Mouse (Mus musculus): ENCODE measurements around the gene Gm13272. TPM values are rescaled to one million over a fixed set of nuclear protein-coding genes. Genes with fewer than 3 reads are reported as not detected.

The Gm13272 gene
- not detected in 2 replicates for polyA plus RNA-seq (2012; ENCODE audit: low replicate concordance)

DNA sequence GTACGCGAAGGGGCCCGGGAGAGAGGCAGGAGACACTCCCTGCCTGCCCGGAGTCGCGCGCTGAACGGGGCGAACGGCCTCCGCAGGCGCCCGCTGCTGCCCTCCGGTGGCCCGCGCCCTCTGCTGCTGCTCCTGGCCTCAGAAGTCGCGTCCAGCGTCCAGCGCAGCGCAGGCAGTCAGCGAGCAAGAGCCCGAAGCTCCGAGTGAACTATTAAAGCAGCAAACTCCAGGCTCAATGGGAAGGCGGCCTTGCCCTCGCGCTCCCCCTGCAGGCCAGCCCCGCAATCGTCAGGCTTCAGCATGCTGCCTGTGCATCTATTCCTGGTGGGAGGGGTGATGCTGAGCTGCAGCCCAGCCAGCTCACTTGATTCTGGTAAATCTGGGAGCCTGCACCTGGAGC lies at the start of gene Gm13272:
Gene Gm13272, plus strand, starts transcription at position 301 of the 400 bp plus-strand sequence.

GRCm38 (mm10) chr4:88754818-88755340 lies 24.8 kb upstream of the Gm13272 start, which contains the start of gene Gm13271:
Gm13271 (plus strand) TSS chr4:88754868.

GRCm38 (mm10) chr4:88759610-88760268 lies 19.9 kb upstream of the Gm13272 start, which contains the start of gene Gm13283:
Gm13283 (plus strand) TSS chr4:88760119.

DNA sequence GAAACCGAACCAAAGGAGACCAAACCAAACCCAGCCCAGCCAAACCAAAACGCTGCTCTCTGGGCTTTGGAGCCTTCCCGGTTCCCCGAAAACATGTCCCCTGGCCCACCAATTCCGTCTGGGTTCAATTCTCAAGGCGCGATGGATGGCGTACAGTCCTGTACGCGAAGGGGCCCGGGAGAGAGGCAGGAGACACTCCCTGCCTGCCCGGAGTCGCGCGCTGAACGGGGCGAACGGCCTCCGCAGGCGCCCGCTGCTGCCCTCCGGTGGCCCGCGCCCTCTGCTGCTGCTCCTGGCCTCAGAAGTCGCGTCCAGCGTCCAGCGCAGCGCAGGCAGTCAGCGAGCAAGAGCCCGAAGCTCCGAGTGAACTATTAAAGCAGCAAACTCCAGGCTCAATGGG lies 6.1 kb upstream of the Gm13272 start, which contains the start of gene Gm13290:
Gene Gm13290, plus strand, starts transcription at position 301 of the 400 bp plus-strand sequence.

DNA sequence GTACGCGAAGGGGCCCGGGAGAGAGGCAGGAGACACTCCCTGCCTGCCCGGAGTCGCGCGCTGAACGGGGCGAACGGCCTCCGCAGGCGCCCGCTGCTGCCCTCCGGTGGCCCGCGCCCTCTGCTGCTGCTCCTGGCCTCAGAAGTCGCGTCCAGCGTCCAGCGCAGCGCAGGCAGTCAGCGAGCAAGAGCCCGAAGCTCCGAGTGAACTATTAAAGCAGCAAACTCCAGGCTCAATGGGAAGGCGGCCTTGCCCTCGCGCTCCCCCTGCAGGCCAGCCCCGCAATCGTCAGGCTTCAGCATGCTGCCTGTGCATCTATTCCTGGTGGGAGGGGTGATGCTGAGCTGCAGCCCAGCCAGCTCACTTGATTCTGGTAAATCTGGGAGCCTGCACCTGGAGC lies 3.0 kb upstream of the Gm13272 start, which contains the start of gene Gm13289:
Gene Gm13289, plus strand, starts transcription at position 301 of the 400 bp plus-strand sequence.

GRCm38 (mm10) chr4:88781831-88782230 lies 2.2 kb downstream of the Gm13272 start, which contains the start of gene Ifnz:
Ifnz (plus strand) TSS chr4:88782131.

DNA sequence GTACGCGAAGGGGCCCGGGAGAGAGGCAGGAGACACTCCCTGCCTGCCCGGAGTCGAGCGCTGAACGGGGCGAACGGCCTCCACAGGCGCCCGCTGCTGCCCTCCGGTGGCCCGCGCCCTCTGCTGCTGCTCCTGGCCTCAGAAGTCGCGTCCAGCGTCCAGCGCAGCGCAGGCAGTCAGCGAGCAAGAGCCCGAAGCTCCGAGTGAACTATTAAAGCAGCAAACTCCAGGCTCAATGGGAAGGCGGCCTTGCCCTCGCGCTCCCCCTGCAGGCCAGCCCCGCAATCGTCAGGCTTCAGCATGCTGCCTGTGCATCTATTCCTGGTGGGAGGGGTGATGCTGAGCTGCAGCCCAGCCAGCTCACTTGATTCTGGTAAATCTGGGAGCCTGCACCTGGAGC lies 5.8 kb downstream of the Gm13272 start, which contains the start of gene Gm13276:
Gene Gm13276, plus strand, starts transcription at position 301 of the 400 bp plus-strand sequence.

DNA sequence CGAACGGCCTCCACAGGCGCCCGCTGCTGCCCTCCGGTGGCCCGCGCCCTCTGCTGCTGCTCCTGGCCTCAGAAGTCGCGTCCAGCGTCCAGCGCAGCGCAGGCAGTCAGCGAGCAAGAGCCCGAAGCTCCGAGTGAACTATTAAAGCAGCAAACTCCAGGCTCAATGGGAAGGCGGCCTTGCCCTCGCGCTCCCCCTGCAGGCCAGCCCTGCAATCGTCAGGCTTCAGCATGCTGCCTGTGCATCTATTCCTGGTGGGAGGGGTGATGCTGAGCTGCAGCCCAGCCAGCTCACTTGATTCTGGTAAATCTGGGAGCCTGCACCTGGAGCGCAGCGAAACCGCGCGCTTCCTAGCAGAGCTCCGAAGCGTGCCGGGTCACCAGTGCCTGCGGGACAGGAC lies 8.8 kb downstream of the Gm13272 start, which contains the start of gene Gm13277:
Gene Gm13277, plus strand, starts transcription at position 231 of the 400 bp plus-strand sequence.

GRCm38 (mm10) chr4:88791250-88791649 lies 11.6 kb downstream of the Gm13272 start, which contains the start of gene Gm13278:
Gm13278 (plus strand) TSS chr4:88791550.

DNA sequence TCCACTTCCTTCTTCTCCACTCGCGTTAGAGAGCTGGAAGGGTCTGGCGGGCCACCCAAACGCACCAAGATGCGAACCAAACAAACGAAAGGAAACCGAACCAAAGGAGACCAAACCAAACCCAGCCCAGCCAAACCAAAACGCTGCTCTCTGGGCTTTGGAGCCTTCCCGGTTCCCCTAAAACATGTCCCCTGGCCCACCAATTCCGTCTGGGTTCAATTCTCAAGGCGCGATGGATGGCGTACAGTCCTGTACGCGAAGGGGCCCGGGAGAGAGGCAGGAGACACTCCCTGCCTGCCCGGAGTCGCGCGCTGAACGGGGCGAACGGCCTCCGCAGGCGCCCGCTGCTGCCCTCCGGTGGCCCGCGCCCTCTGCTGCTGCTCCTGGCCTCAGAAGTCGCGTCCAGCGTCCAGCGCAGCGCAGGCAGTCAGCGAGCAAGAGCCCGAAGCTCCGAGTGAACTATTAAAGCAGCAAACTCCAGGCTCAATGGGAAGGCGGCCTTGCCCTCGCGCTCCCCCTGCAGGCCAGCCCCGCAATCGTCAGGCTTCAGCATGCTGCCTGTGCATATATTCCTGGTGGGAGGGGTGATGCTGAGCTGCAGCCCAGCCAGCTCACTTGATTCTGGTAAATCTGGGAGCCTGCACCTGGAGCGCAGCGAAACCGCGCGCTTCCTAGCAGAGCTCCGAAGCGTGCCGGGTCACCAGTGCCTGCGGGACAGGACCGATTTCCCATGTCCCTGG lies 14.5 kb downstream of the Gm13272 start, which contains the start of gene Gm13275:
Gene Gm13275, plus strand, starts transcription at position 552 of the 740 bp plus-strand sequence.

DNA sequence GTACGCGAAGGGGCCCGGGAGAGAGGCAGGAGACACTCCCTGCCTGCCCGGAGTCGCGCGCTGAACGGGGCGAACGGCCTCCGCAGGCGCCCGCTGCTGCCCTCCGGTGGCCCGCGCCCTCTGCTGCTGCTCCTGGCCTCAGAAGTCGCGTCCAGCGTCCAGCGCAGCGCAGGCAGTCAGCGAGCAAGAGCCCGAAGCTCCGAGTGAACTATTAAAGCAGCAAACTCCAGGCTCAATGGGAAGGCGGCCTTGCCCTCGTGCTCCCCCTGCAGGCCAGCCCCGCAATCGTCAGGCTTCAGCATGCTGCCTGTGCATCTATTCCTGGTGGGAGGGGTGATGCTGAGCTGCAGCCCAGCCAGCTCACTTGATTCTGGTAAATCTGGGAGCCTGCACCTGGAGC lies 17.4 kb downstream of the Gm13272 start, which contains the start of gene Gm13279:
Gene Gm13279, plus strand, starts transcription at position 301 of the 400 bp plus-strand sequence.

DNA sequence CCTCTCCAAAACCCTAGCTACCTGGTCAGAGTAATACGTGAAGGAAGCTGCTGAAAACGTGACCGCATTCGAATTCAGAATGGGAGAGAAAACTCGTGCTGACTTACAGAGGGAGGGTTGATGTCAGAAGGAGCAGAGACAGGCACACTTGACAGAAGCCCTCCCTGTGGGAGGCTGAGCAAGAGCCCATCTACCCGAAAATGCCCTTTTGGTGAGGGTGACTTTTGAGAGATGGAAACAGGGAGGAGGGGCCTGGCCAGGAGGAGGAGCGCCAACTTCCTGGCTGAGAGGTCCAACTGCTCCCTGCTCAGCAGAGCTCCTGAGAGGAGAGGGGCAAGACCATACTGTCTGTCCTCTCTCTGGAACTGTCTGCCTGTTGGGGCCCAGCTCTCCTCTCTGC lies 19.7 kb downstream of the Gm13272 start, which contains the start of gene Gm13285:
Gene Gm13285, plus strand, starts transcription at position 301 of the 400 bp plus-strand sequence.

DNA sequence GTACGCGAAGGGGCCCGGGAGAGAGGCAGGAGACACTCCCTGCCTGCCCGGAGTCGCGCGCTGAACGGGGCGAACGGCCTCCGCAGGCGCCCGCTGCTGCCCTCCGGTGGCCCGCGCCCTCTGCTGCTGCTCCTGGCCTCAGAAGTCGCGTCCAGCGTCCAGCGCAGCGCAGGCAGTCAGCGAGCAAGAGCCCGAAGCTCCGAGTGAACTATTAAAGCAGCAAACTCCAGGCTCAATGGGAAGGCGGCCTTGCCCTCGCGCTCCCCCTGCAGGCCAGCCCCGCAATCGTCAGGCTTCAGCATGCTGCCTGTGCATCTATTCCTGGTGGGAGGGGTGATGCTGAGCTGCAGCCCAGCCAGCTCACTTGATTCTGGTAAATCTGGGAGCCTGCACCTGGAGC lies 23.3 kb downstream of the Gm13272 start, which contains the start of gene Gm13287:
Gene Gm13287, plus strand, starts transcription at position 301 of the 400 bp plus-strand sequence.

DNA sequence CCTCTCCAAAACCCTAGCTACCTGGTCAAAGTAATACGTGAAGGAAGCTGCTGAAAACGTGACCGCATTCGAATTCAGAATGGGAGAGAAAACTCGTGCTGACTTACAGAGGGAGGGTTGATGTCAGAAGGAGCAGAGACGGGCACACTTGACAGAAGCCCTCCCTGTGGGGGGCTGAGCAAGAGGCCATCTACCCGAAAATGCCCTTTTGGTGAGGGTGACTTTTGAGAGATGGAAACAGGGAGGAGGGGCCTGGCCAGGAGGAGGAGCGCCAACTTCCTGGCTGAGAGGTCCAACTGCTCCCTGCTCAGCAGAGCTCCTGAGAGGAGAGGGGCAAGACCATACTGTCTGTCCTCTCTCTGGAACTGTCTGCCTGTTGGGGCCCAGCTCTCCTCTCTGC lies 25.6 kb downstream of the Gm13272 start, which contains the start of gene Gm13288:
Gene Gm13288, plus strand, starts transcription at position 301 of the 400 bp plus-strand sequence.

DNA sequence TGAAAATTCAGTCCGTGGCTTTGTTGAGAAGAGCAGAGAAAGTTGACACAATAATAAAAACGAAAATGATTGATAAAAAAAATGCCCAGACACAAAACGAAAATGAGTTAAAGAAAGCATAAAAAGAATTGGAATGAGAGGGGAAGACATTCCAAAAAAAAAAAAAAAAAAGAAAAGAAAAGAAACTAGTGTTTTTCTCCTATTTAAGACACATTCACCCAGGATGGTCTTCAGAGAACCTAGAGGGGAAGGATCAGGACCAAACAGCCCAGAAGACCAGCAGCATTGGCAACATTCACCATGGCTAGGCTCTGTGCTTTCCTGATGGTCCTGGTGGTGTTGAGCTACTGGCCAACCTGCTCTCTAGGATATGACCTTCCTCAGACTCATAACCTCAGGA lies 36.3 kb downstream of the Gm13272 start, which contains the start of gene Ifna7:
Gene Ifna7, plus strand, starts transcription at position 301 of the 400 bp plus-strand sequence.

GRCm38 (mm10) chr4:88819659-88820058 lies 40.0 kb downstream of the Gm13272 start, which contains the start of gene Ifna11:
Ifna11 (plus strand) TSS chr4:88819959.

GRCm38 (mm10) chr4:88827116-88827515 lies 47.5 kb downstream of the Gm13272 start, which contains the start of gene Ifna6:
Ifna6 (plus strand) TSS chr4:88827416.

Other genes with a start within 250 kb of the Gm13272 start
- gene Ifna15, start 221.6 kb upstream of the Gm13272 start, polyA plus RNA-seq (2012; ENCODE audit: low replicate concordance), result not detected in 2 replicates
- gene Ifna14, start 208.1 kb upstream of the Gm13272 start, polyA plus RNA-seq (2012; ENCODE audit: low replicate concordance), result not detected in 2 replicates
- gene Ifna9, start 187.5 kb upstream of the Gm13272 start, polyA plus RNA-seq (2012; ENCODE audit: low replicate concordance), result not detected in 2 replicates
- gene Ifna12, start 176.5 kb upstream of the Gm13272 start, polyA plus RNA-seq (2012; ENCODE audit: low replicate concordance), result not detected in 2 replicates
- not detected in 2 replicates for gene C87499, start 145.4 kb upstream of the Gm13272 start, polyA plus RNA-seq (2012; ENCODE audit: low replicate concordance)
- not detected in 2 replicates for gene Ifna13, start 135.4 kb upstream of the Gm13272 start, polyA plus RNA-seq (2012; ENCODE audit: low replicate concordance)
- gene Ifna16, start 102.9 kb upstream of the Gm13272 start, polyA plus RNA-seq (2012; ENCODE audit: low replicate concordance), result not detected in 2 replicates
- not detected in 2 replicates for gene Ifna2, start 95.9 kb upstream of the Gm13272 start, polyA plus RNA-seq (2012; ENCODE audit: low replicate concordance)
- gene Ifnab, start 88.5 kb upstream of the Gm13272 start, polyA plus RNA-seq (2012; ENCODE audit: low replicate concordance), result not detected in 2 replicates
- not detected in 2 replicates for gene Gm26566, start 58.0 kb upstream of the Gm13272 start, polyA plus RNA-seq (2012; ENCODE audit: low replicate concordance)
- gene Klhl9, start 57.4 kb upstream of the Gm13272 start, polyA plus RNA-seq (2012; ENCODE audit: low replicate concordance), result 5.7 and 6.4 TPM in 2 replicates
- not detected in 2 replicates for gene Gm13271, start 25.0 kb upstream of the Gm13272 start, polyA plus RNA-seq (2012; ENCODE audit: low replicate concordance)
- gene Gm13283, start 19.7 kb upstream of the Gm13272 start, polyA plus RNA-seq (2012; ENCODE audit: low replicate concordance), result not detected in 2 replicates
- not detected in 2 replicates for gene Gm13290, start 6.0 kb upstream of the Gm13272 start, polyA plus RNA-seq (2012; ENCODE audit: low replicate concordance)
- not detected in 2 replicates for gene Gm13289, start 2.9 kb upstream of the Gm13272 start, polyA plus RNA-seq (2012; ENCODE audit: low replicate concordance)
- not detected in 2 replicates for gene Ifnz, start 2.3 kb downstream of the Gm13272 start, polyA plus RNA-seq (2012; ENCODE audit: low replicate concordance)
- not detected in 2 replicates for gene Gm13276, start 5.9 kb downstream of the Gm13272 start, polyA plus RNA-seq (2012; ENCODE audit: low replicate concordance)
- not detected in 2 replicates for gene Gm13277, start 8.8 kb downstream of the Gm13272 start, polyA plus RNA-seq (2012; ENCODE audit: low replicate concordance)
- gene Gm13278, start 11.7 kb downstream of the Gm13272 start, polyA plus RNA-seq (2012; ENCODE audit: low replicate concordance), result not detected in 2 replicates
- not detected in 2 replicates for gene Gm13275, start 14.6 kb downstream of the Gm13272 start, polyA plus RNA-seq (2012; ENCODE audit: low replicate concordance)
- gene Gm13279, start 17.5 kb downstream of the Gm13272 start, polyA plus RNA-seq (2012; ENCODE audit: low replicate concordance), result not detected in 2 replicates
- not detected in 2 replicates for gene Gm13285, start 19.8 kb downstream of the Gm13272 start, polyA plus RNA-seq (2012; ENCODE audit: low replicate concordance)
- gene Gm13287, start 23.4 kb downstream of the Gm13272 start, polyA plus RNA-seq (2012; ENCODE audit: low replicate concordance), result not detected in 2 replicates
- not detected in 2 replicates for gene Gm13288, start 25.7 kb downstream of the Gm13272 start, polyA plus RNA-seq (2012; ENCODE audit: low replicate concordance)
- not detected in 2 replicates for gene Ifna7, start 36.4 kb downstream of the Gm13272 start, polyA plus RNA-seq (2012; ENCODE audit: low replicate concordance)
- gene Ifna11, start 40.1 kb downstream of the Gm13272 start, polyA plus RNA-seq (2012; ENCODE audit: low replicate concordance), result not detected in 2 replicates
- not detected in 2 replicates for gene Ifna6, start 47.6 kb downstream of the Gm13272 start, polyA plus RNA-seq (2012; ENCODE audit: low replicate concordance)
- not detected in 2 replicates for gene Ifna5, start 55.7 kb downstream of the Gm13272 start, polyA plus RNA-seq (2012; ENCODE audit: low replicate concordance)
- gene Ifna4, start 62.0 kb downstream of the Gm13272 start, polyA plus RNA-seq (2012; ENCODE audit: low replicate concordance), result not detected in 2 replicates
- not detected in 2 replicates for gene Ifna1, start 70.2 kb downstream of the Gm13272 start, polyA plus RNA-seq (2012; ENCODE audit: low replicate concordance)
- gene Ifne, start 100.4 kb downstream of the Gm13272 start, polyA plus RNA-seq (2012; ENCODE audit: low replicate concordance), result not detected in 2 replicates

Measured in leukemia stem cell, adult 10-12 weeks (primary cell).